Mouse (Mus musculus) spleen, postnatal 36 days (tissue): Measurements from ENCODE around the gene Gm10024.
"Not testable (repeated sequence)": the region's sequence is repeated elsewhere in the genome, so short reads cannot be mapped to it uniquely, and the experiment has no call there.

Experiments
- DNase-seq, 2 experiments: peaks; one replicate each; pipeline ENCODE4 v3.0.0; 2022; ENCODE audit warnings: low spot score in 2 of 2, mixed read lengths in 1 of 2

The Gm10024 gene

GRCm38 (mm10) chr10:77729241-77729640, 18.0 kb downstream of the Gm10024 start:
- DNase-seq, result no peak

- no peak for DNase-seq
Measured at GRCm38 (mm10) chr10:77735928-77736327, 24.7 kb downstream of the Gm10024 start.

GRCm38 (mm10) chr10:77738929-77739328, 27.7 kb downstream of the Gm10024 start:
- no peak for DNase-seq

GRCm38 (mm10) chr10:77741924-77742688, 30.8 kb downstream of the Gm10024 start, which contains the start of gene Gm18596:
Gene Gm18596 (minus strand): TSS chr10:77742638.
- not testable (repeated sequence) for DNase-seq

GRCm38 (mm10) chr10:77750686-77751085, 39.4 kb downstream of the Gm10024 start:
- not testable (repeated sequence) for DNase-seq

GRCm38 (mm10) chr10:77751254-77751653, 40.0 kb downstream of the Gm10024 start, which contains the start of gene Gm9736:
Gene Gm9736 (minus strand): TSS chr10:77751354.
- not testable (repeated sequence) for DNase-seq

GRCm38 (mm10) chr10:77752312-77752711, 41.1 kb downstream of the Gm10024 start:
- DNase-seq, result not testable (repeated sequence)

- DNase-seq, result no peak
Measured at GRCm38 (mm10) chr10:77753448-77753847, 42.2 kb downstream of the Gm10024 start.

DNA sequence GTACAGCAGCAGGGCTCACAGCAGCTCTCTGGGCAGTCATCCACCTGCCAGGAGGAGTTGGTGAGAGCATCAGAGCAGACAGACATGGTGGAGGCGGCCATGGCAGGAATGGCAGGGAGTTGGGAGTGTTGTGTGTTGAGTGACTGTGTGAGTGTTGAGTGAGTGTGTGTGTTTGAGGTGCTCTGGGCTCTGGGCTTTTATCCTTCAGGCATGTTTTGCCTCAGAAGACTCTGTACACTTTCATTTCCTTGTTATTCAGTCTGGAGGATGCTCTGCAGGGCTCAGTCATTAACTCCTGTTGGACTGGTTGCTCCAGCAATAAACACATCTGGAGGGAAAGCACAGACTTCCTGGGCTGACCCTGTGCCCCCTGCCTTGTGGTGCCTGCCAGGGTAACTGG, 48.3 kb downstream of the Gm10024 start, which contains the start of gene Gm3233:
Gene Gm3233, minus strand, starts transcription at position 101 of the 400 bp plus-strand sequence.
- DNase-seq, result not testable (repeated sequence)
